ENCODE assay signal across 9 mouse cellular contexts in the genomic region with DNA sequence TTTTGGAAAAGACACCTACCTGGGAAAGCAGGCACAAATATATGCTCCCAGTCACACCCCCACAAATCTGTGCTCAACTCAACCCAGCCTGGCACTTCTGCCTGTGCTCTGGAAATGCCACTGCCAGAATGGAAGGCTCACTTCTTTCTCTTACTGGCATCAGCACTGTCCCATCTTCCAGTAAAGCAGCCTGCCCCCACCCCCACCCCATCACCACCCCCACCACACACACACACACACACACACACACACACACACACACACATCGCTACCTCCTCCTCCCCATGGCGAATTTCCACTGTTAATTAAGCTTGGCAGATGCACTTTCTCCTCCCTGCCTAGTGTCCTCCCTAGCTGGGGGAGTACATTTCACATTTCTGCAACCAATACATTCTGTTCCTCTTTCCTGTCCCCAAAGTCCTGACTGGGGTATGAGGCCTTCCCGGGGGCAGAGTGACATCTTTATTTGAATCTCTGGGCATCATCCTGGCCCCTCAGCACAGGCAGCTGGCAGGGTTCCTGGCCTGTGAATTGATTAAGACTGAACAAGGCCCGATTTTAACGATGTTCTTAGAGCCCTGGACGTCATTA. TPM values are rescaled to one million over a fixed set of nuclear protein-coding genes. Genes with fewer than 3 reads are reported as not detected.
DNase-seq lines count a peak whose midpoint lies in the region; ATAC-seq lines count a peak whose summit lies in the region.
"Had no signal": no experiment of that assay in that cellular context is flagged by ENCODE, and none has a peak within 500 bp of the region (broad histone marks: within the 10 kb centered on the region; RNA-seq: fewer than 3 reads in every experiment).

No protein-coding gene starts in this region.

- no peak overlapping the region for H3K4me2 ChIP-seq in kidney, embryonic 14.5 days (replicated peaks; ENCODE audit: low read depth, low read length)
- no peak overlapping the region for H3K4me2 ChIP-seq in forebrain, embryonic 15.5 days (replicated peaks)
- H3K4me2 ChIP-seq: stomach, embryonic 15.5 days had no signal

- peaks cover 5% of the 10 kb centered on the region; the same call in 1 of the 2 replicates for H3K36me3 ChIP-seq in kidney, embryonic 14.5 days (ENCODE audit: control insufficient read depth, insufficient read depth, low read length)
- no peaks in the 10 kb centered on the region for H3K36me3 ChIP-seq in forebrain, embryonic 15.5 days
- H3K36me3 ChIP-seq: stomach, embryonic 15.5 days had no signal

- H3K4me1 ChIP-seq in kidney, embryonic 14.5 days (ENCODE audit: control insufficient read depth, insufficient read depth, low read length) = peaks cover 30% of the 10 kb centered on the region
- peaks cover 29% of the 10 kb centered on the region for H3K4me1 ChIP-seq in forebrain, embryonic 15.5 days

- no peak overlapping the region for H3K9ac ChIP-seq in kidney, embryonic 14.5 days (ENCODE audit: low read depth, low read length)
- no peak overlapping the region for H3K9ac ChIP-seq in forebrain, embryonic 15.5 days (replicated peaks)
- H3K9ac ChIP-seq: stomach, embryonic 15.5 days had no signal

- no peak for DNase-seq in kidney, postnatal 14 days
- peak; percentile 48 to 71 for DNase-seq in left cerebral cortex, adult 18-20 months (ENCODE audit: low spot score in 2 of 2)
- DNase-seq in right cerebral cortex, postnatal 10 days (ENCODE audit: low spot score in 2 of 2) = peak; percentile 56 to 59
- no peak for DNase-seq in ovary, postnatal 36 days (ENCODE audit: low spot score)
- DNase-seq in thymus, adult 18-20 months = no peak
- DNase-seq in lung, adult 18-20 months = no peak

- H3K27me3 ChIP-seq in kidney, embryonic 14.5 days (ENCODE audit: control insufficient read depth, insufficient read depth, low read length) = no peaks in the 10 kb centered on the region
- no peaks in the 10 kb centered on the region for H3K27me3 ChIP-seq in forebrain, embryonic 15.5 days
- H3K27me3 ChIP-seq: stomach, embryonic 15.5 days had no signal

- 22% methylated on average over 6 of the region's 6 CpGs for WGBS in kidney, embryonic 14.5 days
- 9% methylated on average over 6 of the region's 6 CpGs for WGBS in forebrain, embryonic 15.5 days

- peak; percentile 37; the same call in 1 of the 2 replicates for ATAC-seq in kidney, embryonic 14.5 days (ENCODE audit: low FRiP score, low TSS enrichment)
- peak; percentile 36; the same call in 1 of the 2 replicates for ATAC-seq in forebrain, embryonic 15.5 days (replicated peaks)

- no peaks in the 10 kb centered on the region for H3K9me3 ChIP-seq in kidney, embryonic 14.5 days (ENCODE audit: control insufficient read depth, low read length)
- H3K9me3 ChIP-seq in forebrain, embryonic 15.5 days = no peaks in the 10 kb centered on the region
- H3K9me3 ChIP-seq: stomach, embryonic 15.5 days had no signal

- no peak overlapping the region for H3K4me3 ChIP-seq in kidney, embryonic 14.5 days (ENCODE audit: low read length)
- H3K4me3 ChIP-seq in forebrain, embryonic 15.5 days = no peak overlapping the region
- H3K4me3 ChIP-seq: stomach, embryonic 15.5 days had no signal

- peak overlapping the region; percentile 71; the same call in 1 of the 2 replicates for H3K27ac ChIP-seq in kidney, embryonic 14.5 days (ENCODE audit: low read depth, low read length)
- H3K27ac ChIP-seq in forebrain, embryonic 15.5 days (replicated peaks) = peak overlapping the region; percentile 74

RNA-seq across cellular contexts. Expression of gene Dlg5, which starts 40.3 kb away (rescaled TPM):
- polyA plus RNA-seq in kidney, embryonic 14.5 days (2014; fragmentation: Nextera tagmentation; extraction: Ambion mirVana) = 24.7 and 26.9 TPM in 2 replicates
- 17.3 and 18.8 TPM in 2 replicates for polyA plus RNA-seq in forebrain, embryonic 15.5 days (2015; fragmentation: Nextera tagmentation; extraction: Ambion mirVana)
- total RNA-seq in left cerebral cortex, adult 18-20 months (2021) = 10 to 100 TPM; 33.5 to 35.9 TPM

Comparison
In these comparisons a context has a peak if more than half of its experiments do, and no peak if none do; other contexts are left out.
1. DNase-seq: peak in left cerebral cortex, adult 18-20 months (2 of 2) and right cerebral cortex, postnatal 10 days (2 of 2); none in kidney, postnatal 14 days (single experiment), ovary, postnatal 36 days (single experiment), thymus, adult 18-20 months (0 of 2) and lung, adult 18-20 months (0 of 2).